ENCODE assay signal across 25 mouse cellular contexts in genomic region chr5:105833923-105834322, GRCm38 (mm10). TPM values are rescaled to one million over a fixed set of nuclear protein-coding genes. Genes with fewer than 3 reads are reported as not detected.
A peak's percentile ranks its signal among the peaks of the same experiment; 100 is the strongest.
DNase-seq lines count a peak whose midpoint lies in the region; ATAC-seq and TF ChIP-seq lines count a peak whose summit lies in the region.
"Had no signal": no experiment of that assay in that cellular context is flagged by ENCODE, and none has a peak within 500 bp of the region (broad histone marks: within the 10 kb centered on the region; RNA-seq: fewer than 3 reads in every experiment).

No protein-coding gene starts in this region.

- 39% methylated on average over 3 of the region's 3 CpGs for WGBS in kidney, adult 2 months
- WGBS in liver, embryonic 16.5 days (ENCODE audit: insufficient replicate concordance): 41% methylated on average over 3 of the region's 3 CpGs
- 47% methylated on average over 3 of the region's 3 CpGs for WGBS in liver, embryonic 12.5 days (ENCODE audit: insufficient replicate concordance)

- ATAC-seq in liver, embryonic 16.5 days (ENCODE audit: low read depth): peak; percentile 24; the same call in 1 of the 2 replicates
- no peak for ATAC-seq in liver, embryonic 12.5 days
- ATAC-seq in megakaryocyte progenitor cell, adult 5-6 weeks (replicated peaks; ENCODE audit: poor library complexity): peak; percentile 55
- ATAC-seq: forebrain, embryonic 13.5 days; forebrain, embryonic 16.5 days; hindbrain, embryonic 16.5 days; intestine, embryonic 15.5 days; Patski had no signal

- TF ChIP-seq POLR2A in kidney, adult 2 months (IDR thresholded peaks at IDR 0.05; ENCODE audit: low read depth, low read length): no peak

- H3K4me2 ChIP-seq in liver, embryonic 16.5 days (ENCODE audit: low read depth, low read length): no peak overlapping the region
- no peak overlapping the region for H3K4me2 ChIP-seq in liver, embryonic 12.5 days
- H3K4me2 ChIP-seq: forebrain, embryonic 13.5 days; heart, embryonic 11.5 days; hindbrain, embryonic 12.5 days; intestine, embryonic 15.5 days had no signal

- no peaks in the 10 kb centered on the region for H3K27me3 ChIP-seq in kidney, adult 2 months (replicated peaks; ENCODE audit: control insufficient read depth, insufficient read depth, low read length)
- no peaks in the 10 kb centered on the region for H3K27me3 ChIP-seq in liver, embryonic 16.5 days (ENCODE audit: control insufficient read depth, insufficient read depth, low read depth, low read length)
- no peaks in the 10 kb centered on the region for H3K27me3 ChIP-seq in liver, embryonic 12.5 days (replicated peaks)
- H3K27me3 ChIP-seq: CH12.LX; forebrain, embryonic 13.5 days; hindbrain, embryonic 12.5 days; intestine, embryonic 15.5 days; Patski had no signal

- no peak overlapping the region for H3K9ac ChIP-seq in liver, embryonic 16.5 days (ENCODE audit: low read depth, low read length)
- no peak overlapping the region for H3K9ac ChIP-seq in liver, embryonic 12.5 days
- H3K9ac ChIP-seq: forebrain, embryonic 13.5 days; hindbrain, embryonic 12.5 days; intestine, embryonic 15.5 days had no signal

- H3K27ac ChIP-seq in kidney, adult 2 months (ENCODE audit: insufficient read depth, low read depth, low read length): no peak overlapping the region
- H3K27ac ChIP-seq in liver, embryonic 16.5 days (ENCODE audit: low read length): no peak overlapping the region
- H3K27ac ChIP-seq in liver, embryonic 12.5 days: no peak overlapping the region
- H3K27ac ChIP-seq: forebrain, embryonic 10.5 days; forebrain, embryonic 13.5 days; gastrocnemius, adult 2 months; hindbrain, embryonic 12.5 days; intestine, embryonic 15.5 days had no signal

- peak; percentile 56 for DNase-seq in kidney, adult 2 months
- DNase-seq in kidney, adult 18-20 months: no peak
- no peak for DNase-seq in adrenal gland, adult (ENCODE audit: inconsistent age in 2 of 2, low spot score in 1 of 2)
- DNase-seq: adrenal gland, adult 8-10 months; adrenal gland, postnatal 25 days; B cell, adult 2 months; cerebellum, adult 11-12 months; cerebellum, adult 8-10 months; cerebellum, postnatal 10 days; cerebellum, postnatal 36 days; gastrocnemius, adult 2 months; gastrocnemius, postnatal 14 days had no signal

- H3K4me3 ChIP-seq in kidney, adult 2 months (ENCODE audit: insufficient read depth, low read depth, low read length): no peak overlapping the region
- no peak overlapping the region for H3K4me3 ChIP-seq in liver, embryonic 16.5 days (ENCODE audit: low read depth, low read length)
- H3K4me3 ChIP-seq in liver, embryonic 12.5 days: no peak overlapping the region
- H3K4me3 ChIP-seq: forebrain, embryonic 10.5 days; forebrain, embryonic 13.5 days; gastrocnemius, adult 2 months; hindbrain, embryonic 12.5 days; intestine, embryonic 15.5 days had no signal

- H3K9me3 ChIP-seq in liver, embryonic 16.5 days (replicated peaks; ENCODE audit: control insufficient read depth, low read length): no peaks in the 10 kb centered on the region
- no peaks in the 10 kb centered on the region for H3K9me3 ChIP-seq in liver, embryonic 12.5 days (replicated peaks)
- H3K9me3 ChIP-seq: forebrain, embryonic 10.5 days; forebrain, embryonic 13.5 days; hindbrain, embryonic 12.5 days; intestine, embryonic 15.5 days had no signal

- TF ChIP-seq CTCF in kidney, adult 2 months (conservative IDR thresholded peaks at IDR 0.05; ENCODE audit: insufficient read depth, insufficient read length, low read depth, low read length): no peak

- H3K4me1 ChIP-seq in kidney, adult 2 months (ENCODE audit: control insufficient read depth, insufficient read depth, low read length): peaks cover 6% of the 10 kb centered on the region
- peaks cover 4% of the 10 kb centered on the region; the same call in 1 of the 2 replicates for H3K4me1 ChIP-seq in liver, embryonic 16.5 days (ENCODE audit: control insufficient read depth, low read depth, low read length)
- H3K4me1 ChIP-seq in liver, embryonic 12.5 days: peaks cover 17% of the 10 kb centered on the region
- H3K4me1 ChIP-seq: forebrain, embryonic 13.5 days had no signal

- H3K36me3 ChIP-seq in kidney, adult 2 months (ENCODE audit: control insufficient read depth, insufficient read depth, low read length): no peaks in the 10 kb centered on the region
- no peaks in the 10 kb centered on the region for H3K36me3 ChIP-seq in liver, embryonic 16.5 days (ENCODE audit: control insufficient read depth, insufficient read depth)
- H3K36me3 ChIP-seq in liver, embryonic 12.5 days: no peaks in the 10 kb centered on the region
- H3K36me3 ChIP-seq: forebrain, embryonic 10.5 days; G1E; hindbrain, embryonic 12.5 days; intestine, embryonic 15.5 days had no signal

RNA-seq across cellular contexts. Expression of gene Zfp326, which starts 42.4 kb away (rescaled TPM):
- 6.4 and 7.5 TPM in 2 replicates for polyA plus RNA-seq in kidney, adult 2 months (2012; rRNA removed)
- polyA plus RNA-seq in liver, embryonic 16.5 days (2015; fragmentation: Nextera tagmentation; extraction: Ambion mirVana): 5.1 and 6.2 TPM in 2 replicates
- polyA plus RNA-seq in liver, embryonic 12.5 days (2016; fragmentation: Nextera tagmentation; extraction: Ambion mirVana): 12.9 and 14.9 TPM in 2 replicates
- total RNA-seq in megakaryocyte progenitor cell, adult 5-6 weeks (2015): 33.9 and 38.5 TPM in 2 replicates
- 26.1 and 37.4 TPM in 2 replicates for total RNA-seq in megakaryocyte progenitor cell, adult 5-6 weeks (2017)
